Mouse (Mus musculus): ENCODE results near the gene Trabd.

Gene Trabd

GRCm38 (mm10) chr15:89074613-89075477 lies at the start of gene Trabd:
TSS of gene Trabd (plus strand) at chr15:89075124.
- no peak for DNase-seq (ENCODE audit: low read depth, low spot score)

GRCm38 (mm10) chr15:89044381-89044780 lies 30.5 kb upstream of the Trabd start:
- no peak for DNase-seq (ENCODE audit: low read depth, low spot score)

- no peak for DNase-seq (ENCODE audit: low read depth, low spot score)
These were observed 28.6 kb upstream of the Trabd start for GRCm38 (mm10) chr15:89046356-89046755.

- DNase-seq (ENCODE audit: low read depth, low spot score) = no peak
These were observed 20.3 kb upstream of the Trabd start for GRCm38 (mm10) chr15:89054666-89055065.

- no peak for DNase-seq (ENCODE audit: low read depth, low spot score)
These were observed 16.2 kb upstream of the Trabd start for GRCm38 (mm10) chr15:89058736-89059135.

GRCm38 (mm10) chr15:89059161-89059931 lies 15.6 kb upstream of the Trabd start, which contains the start of gene Panx2:
TSS of gene Panx2 (plus strand) at chr15:89059734.
- DNase-seq (ENCODE audit: low read depth, low spot score) = peak; percentile 4

- DNase-seq (ENCODE audit: low read depth, low spot score) = peak; percentile 27
These were observed 14.8 kb upstream of the Trabd start for GRCm38 (mm10) chr15:89060032-89060681.

GRCm38 (mm10) chr15:89060811-89061460 lies 14.0 kb upstream of the Trabd start:
- no peak for DNase-seq (ENCODE audit: low read depth, low spot score)

GRCm38 (mm10) chr15:89061761-89062517 lies 13.0 kb upstream of the Trabd start:
- no peak for DNase-seq (ENCODE audit: low read depth, low spot score)

GRCm38 (mm10) chr15:89062518-89062910 lies 12.4 kb upstream of the Trabd start:
- DNase-seq (ENCODE audit: low read depth, low spot score) = no peak

GRCm38 (mm10) chr15:89063001-89063400 lies 11.9 kb upstream of the Trabd start:
- DNase-seq (ENCODE audit: low read depth, low spot score) = no peak

GRCm38 (mm10) chr15:89063536-89063935 lies 11.4 kb upstream of the Trabd start:
- no peak for DNase-seq (ENCODE audit: low read depth, low spot score)

GRCm38 (mm10) chr15:89064891-89065290 lies 10.0 kb upstream of the Trabd start:
- no peak for DNase-seq (ENCODE audit: low read depth, low spot score)

- no peak for DNase-seq (ENCODE audit: low read depth, low spot score)
These were observed 7.3 kb upstream of the Trabd start for GRCm38 (mm10) chr15:89067609-89068008.

- no peak for DNase-seq (ENCODE audit: low read depth, low spot score)
These were observed 6.7 kb upstream of the Trabd start for GRCm38 (mm10) chr15:89068226-89068625.

- DNase-seq (ENCODE audit: low read depth, low spot score) = no peak
These were observed 5.5 kb upstream of the Trabd start for GRCm38 (mm10) chr15:89069336-89069840.

- no peak for DNase-seq (ENCODE audit: low read depth, low spot score)
These were observed 4.3 kb upstream of the Trabd start for GRCm38 (mm10) chr15:89070606-89071005.

GRCm38 (mm10) chr15:89073993-89074603 lies 826 bp upstream of the Trabd start:
- DNase-seq (ENCODE audit: low read depth, low spot score) = no peak

- peak; percentile 82 for DNase-seq (ENCODE audit: low read depth, low spot score)
These were observed 689 bp downstream of the Trabd start for GRCm38 (mm10) chr15:89075478-89076147.

Measured in retina, postnatal 7 days (tissue).